Mouse (Mus musculus) kidney, postnatal 10 days (tissue): Measurements from ENCODE around the gene Zfp385a.

Experiments
- DNase-seq: peaks from one replicate; pipeline ENCODE4 v3.0.0; 2021; ENCODE audit warnings: mixed read lengths

The Zfp385a gene

DNA sequence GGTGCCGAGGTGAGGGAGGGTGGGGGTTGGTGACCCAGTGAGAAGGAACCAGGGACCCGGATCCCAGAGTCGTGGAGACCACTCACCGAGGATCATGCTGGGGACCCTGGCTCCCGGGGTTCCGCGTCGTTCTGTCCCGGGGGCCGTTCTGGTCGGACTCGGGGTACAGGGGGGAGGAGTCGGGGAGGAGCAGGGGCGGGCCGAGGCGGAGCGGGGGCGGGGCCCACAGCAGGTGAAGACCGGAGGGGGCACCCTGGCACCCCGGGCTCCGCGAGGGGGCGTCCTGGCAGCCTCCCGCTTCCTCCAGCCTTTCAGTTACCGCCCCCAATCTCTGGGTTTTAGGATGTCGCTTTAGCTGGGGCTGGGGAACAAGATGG lies at the start of gene Zfp385a:
Zfp385a (minus strand) TSS at position 133 of the 377 bp plus-strand sequence.
- DNase-seq = peak; percentile 73

DNA sequence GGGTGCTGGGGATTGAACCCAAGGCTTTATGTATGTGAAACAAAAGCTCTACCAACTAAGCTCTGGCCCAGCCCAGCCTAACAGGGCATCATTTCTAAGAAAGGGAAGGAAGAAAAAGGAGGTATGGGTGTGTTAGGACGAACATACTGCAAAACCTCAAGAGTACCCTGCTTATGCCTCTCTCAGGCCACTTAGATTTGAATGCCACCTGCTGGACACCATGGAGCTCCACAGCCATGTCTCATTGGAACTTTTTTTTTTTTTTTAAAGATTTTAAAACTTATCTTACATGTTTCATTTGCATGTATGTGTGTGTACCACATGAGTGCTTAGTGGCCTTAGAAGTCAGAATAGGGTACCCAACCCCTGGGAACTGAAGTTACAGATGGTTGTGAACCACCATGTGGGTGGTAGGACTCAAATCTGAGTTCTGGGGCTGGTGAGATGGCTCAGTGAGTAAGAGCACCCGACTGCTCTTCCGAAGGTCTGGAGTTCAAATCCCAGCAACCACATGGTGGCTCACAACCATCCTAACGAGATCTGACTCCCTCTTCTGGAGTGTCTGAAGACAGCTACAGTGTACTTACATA lies 48.8 kb upstream of the Zfp385a start:
- DNase-seq = peak; percentile 46

DNA sequence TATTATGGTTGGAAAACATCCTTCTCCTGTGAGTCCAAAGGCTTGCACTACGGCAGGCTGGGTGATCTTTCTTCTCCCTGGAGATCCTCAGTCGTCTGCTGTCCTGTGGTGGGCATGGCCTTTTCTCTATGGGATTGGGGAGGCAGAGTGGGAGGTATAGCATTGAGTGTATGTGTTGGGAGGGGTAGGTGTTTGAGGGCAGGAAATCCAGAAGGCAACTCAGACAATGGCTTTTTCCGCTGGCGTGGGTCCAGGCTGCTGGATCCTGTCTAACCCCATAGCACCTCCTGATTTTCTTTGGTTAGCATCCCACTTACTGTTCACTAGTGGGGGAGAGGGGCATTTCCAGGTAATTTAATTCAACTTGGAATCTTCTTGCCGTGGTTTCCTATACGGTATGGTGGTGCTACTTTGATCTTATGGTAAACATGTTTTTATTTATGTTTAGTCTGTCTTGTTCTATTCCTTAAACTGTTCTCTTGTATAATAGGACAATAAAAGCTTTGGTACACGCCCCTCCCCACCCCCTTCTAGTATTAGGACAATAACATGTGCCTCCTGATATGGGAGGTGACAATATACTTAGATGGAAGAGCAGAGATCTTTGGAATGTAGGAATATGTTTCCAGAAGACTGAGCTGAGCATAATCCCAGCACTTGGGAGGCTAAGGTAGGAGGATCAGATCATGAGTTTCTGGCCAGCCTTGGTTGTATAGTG lies 44.0 kb upstream of the Zfp385a start:
- peak; percentile 90 for DNase-seq

DNA sequence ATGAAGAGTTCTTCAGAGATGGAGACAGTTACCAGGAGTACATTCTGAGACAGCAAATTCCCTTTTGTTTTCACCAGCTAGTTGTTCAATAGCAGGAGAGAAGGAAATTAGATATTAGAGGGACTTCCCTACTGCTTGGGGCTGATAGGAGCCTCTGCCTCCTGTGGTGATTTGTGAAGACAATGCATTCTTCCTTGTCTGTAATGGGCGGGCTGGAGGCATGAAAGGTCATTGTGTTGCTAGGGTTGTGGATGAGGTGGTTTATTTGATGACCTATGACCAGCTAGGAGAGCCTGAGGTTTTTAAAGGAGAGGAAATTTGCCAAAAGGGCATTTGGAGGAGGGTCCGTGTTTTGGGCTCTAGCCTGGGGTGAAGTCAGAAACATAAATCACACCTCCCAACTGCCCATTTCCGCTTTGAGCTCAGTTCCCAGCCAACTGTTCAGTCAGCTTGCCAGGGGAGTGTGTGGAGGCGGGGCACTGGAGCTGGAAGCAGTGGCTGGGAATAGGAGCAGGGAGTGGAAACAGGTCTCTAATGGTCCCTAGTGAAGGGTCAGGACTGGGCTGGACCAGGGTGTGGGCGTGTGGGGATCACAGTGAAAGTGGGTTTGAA lies 43.0 kb upstream of the Zfp385a start:
- DNase-seq = peak; percentile 83

DNA sequence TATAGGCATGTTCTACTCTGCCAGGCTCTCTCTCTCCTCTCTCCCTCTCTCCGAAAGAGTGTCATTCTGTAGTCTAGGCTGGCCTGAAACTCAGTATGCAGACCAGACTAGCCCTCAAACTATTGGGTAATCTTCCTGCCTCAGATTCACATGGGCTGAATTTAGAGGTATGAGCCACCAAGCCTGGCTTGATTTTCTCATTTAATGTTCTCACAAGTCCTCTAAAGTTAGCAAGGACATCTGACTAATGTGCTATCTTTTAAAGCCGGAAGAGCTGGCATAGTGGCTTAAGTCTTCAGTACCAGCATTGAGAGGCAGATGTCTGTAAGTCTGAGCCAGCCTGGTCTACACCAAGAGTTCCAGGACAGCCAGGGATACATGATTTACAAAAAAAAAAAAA lies 42.2 kb upstream of the Zfp385a start:
- no peak for DNase-seq

DNA sequence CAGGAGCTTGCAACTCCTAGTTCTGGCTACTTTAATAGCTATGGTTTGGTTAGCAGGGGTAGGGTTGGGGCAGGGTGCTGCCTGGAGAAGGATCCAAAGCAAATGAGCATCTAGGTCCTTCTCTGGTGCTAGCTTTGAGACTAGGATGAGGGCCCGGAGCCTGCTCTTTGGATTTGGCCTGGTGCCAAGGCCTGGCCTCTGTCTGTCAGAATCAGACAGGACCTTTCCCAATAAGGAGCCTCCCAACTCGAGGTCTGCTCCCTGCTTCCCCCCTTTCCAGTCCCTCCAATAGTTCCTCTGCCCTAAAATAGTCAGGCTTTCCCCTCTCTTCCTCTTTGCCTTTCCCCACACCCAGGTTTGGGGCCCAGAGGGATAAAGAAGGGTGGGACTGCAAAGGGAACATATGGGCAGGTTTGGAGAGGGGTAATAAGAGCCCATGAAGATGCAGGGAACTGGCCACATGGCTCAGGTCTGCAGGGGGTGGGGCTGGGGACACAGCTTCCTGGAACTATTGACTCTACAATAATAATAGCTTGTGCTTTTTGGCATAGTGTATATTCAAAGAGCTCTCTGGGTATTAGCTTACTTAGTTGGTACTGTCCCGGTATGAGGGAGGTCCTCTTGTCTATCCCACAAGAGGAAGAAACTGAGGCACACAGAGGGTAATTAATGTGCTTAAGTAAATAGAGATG lies 38.9 kb upstream of the Zfp385a start:
- peak; percentile 36 for DNase-seq

DNA sequence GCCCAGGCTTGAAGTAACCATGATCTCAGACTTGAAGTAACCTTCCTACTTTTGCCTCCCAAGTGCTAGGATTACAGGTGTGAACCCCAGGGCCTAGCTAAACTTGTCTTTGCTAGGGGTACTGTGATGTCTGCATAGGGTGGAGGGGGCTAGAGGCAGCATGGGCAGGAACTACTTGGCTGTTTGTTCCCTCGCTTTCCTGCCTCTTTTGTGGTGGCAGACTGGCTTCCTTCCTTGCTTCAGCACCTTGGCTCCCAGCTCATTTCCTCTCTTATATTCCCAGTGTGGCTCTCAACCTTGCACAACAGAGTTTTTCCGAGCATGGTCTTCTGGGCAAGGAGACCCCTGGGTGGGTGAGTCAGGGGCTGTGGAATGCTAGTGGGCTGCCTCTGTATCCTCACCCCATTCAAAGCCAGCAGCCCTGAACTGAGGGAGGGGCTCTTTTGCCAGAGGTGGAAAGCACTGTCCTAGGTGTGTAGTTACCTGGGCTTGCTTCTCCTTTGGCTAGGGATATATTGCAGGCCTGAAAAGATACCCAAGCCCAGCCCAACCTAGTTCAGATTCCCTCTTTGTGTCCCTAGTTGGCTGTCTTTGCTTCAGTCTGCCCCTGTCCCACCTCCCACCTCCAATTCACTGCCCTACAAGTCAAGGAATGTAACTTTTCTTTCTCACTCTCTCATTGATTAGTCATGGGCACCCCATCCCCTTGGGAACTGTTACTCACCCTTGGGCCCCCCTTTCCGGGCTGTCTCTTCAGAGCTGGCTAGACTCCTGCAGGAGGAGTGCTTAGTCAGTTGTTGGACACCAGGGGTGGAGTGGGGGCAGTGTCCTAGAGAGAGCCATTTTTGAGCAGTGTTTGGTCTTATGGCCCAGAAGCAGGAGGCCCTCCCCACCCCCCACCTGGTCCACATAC lies 38.1 kb upstream of the Zfp385a start:
- DNase-seq = no peak

DNA sequence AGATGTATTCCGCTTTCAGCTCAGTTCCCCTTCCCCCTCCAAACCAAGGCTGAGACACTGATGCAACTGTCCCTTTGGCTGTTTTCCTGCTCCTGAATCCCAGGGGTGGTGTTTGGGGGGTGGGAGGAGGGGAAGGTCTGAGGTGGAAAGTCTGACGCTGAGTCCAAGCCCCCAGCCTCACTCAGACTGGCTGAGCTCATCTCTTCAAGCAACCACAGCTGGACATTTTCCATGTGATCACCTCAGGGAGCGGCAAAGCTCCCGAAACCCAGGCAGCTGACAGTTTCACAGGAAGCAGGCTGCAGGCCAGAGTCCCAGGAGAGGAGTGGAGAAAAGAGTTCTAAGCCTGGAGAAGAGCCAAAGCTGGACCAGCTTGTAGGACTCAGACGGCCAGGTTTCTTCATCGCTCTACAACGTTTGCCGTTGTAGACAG lies 37.0 kb upstream of the Zfp385a start:
- DNase-seq = peak; percentile 58

DNA sequence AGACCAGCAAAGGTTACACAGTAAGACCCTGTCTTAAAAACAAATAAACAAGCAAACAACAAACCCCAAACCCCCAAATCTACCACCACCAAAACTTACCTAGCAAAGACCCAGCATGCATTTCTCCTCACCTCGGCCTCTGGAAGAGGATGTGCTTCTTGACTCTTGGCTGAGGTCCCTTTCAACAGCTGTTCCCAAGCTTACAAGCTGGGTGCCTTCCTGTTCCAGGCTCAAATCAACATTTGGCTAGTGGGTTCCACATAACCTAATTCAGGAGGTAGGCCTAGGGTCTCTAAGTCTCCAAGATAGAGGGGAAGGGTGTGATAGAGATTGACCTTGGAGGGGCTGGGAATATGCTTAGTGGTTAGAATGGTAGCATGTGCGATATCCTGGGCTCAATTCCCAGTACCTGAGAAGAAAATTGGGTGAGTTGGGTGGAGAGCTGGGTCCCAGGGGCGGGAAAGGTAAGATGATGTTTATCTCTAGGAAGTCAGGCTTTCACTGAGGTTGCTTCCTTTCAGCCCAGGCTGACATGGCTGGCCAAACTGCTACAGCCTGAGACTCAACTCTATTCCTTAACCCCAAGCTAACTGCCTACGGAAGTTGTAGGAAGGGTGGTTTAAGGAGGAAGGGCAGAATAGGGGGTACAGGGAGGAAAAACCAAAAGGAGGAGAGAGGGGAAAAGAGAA lies 35.4 kb upstream of the Zfp385a start:
- no peak for DNase-seq

DNA sequence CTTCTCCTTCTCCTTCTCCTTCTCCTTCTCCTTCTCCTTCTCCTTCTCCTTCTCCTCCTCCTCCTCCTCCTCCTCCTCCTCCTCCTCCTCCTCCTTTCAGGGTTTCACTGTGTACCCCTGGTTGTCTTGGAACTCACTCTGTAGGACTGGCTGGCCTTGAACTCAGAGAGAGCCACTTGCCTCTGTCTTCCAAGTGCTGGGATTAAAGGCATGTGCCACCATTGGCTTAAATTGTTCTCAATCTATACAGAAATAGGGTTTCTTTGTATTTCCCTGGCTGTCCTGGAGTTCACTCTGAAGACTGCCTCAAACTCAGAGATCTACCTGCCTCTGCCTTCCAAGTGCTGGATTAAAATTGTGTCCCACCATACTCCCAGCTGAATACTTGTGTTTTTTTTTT lies 32.6 kb upstream of the Zfp385a start:
- DNase-seq = no peak

DNA sequence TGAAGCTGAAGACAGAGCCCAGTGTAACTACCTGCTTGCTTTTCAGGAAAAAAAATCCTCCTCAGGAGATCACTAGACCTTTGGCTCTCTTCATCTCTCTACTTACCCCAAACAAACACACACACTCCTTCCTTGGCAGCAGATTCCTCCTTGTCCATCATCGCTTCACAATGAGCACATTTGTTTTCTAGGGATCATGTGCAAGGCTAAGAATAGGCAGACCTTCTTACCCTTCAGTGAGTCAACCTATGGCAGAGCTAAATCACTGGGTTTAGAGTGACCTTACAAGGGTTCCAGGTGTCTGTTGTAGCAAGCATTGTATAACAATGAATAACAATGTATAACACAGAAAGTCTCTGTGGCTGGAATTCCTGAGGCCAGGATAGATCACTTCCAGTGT lies 31.8 kb upstream of the Zfp385a start:
- no peak for DNase-seq

DNA sequence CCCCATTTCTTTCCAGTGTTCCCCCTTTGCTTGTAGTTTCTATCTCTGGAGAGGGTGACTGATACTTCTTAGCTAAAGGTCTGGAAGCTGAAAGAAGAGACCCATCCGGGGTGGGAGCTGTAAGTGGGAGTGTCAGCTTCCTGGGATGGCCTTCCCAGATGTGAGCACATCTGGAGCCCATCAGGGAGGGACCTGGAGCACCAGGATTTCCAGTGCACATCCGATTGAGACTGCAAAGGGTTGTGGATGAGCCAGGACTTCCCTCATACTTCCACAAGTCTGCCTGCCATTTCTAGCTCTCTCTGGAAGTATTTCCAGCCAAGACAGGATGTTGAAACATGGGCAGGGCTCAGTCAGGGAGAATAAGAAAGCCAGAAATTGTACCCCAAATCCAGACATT lies 31.3 kb upstream of the Zfp385a start:
- DNase-seq = no peak

DNA sequence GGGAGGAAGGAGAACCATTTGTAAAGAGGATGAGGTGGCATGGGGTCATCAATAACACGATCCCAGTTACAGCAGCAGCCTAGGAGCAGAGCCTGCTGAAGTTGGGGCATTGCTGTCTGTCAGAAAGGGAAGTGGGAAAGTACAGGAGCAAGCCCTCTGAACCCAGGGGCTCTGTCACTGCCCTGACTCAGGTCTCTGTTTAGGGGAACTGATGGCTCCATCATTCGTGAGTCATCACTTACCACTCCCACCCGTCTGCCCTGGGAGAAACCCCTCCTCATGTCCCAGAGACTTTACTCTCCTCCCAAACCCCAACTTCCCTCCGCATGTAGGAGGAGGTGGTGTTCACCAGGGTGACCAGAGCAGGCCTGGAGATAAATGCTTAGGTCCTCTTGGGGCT lies 30.6 kb upstream of the Zfp385a start:
- no peak for DNase-seq

DNA sequence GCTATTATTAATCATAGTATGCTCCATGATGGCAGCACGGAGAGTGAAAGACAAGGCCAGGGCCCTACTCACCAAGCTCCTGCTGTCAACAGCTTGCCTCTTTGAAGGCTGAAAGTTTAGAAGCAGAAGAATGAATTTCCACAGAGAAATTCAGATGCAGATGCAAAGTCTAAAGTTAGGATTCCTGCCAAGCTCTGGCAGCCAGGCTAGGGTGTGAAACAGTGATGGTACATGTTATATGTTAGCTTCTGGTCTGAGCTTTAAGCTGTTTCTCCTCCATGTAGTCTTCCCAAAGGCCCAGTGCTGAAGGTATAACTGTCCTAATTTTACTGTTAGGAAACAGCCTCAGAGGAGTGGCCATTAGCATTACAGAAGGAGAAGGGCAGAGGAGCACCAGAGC lies 29.2 kb upstream of the Zfp385a start:
- DNase-seq = no peak

DNA sequence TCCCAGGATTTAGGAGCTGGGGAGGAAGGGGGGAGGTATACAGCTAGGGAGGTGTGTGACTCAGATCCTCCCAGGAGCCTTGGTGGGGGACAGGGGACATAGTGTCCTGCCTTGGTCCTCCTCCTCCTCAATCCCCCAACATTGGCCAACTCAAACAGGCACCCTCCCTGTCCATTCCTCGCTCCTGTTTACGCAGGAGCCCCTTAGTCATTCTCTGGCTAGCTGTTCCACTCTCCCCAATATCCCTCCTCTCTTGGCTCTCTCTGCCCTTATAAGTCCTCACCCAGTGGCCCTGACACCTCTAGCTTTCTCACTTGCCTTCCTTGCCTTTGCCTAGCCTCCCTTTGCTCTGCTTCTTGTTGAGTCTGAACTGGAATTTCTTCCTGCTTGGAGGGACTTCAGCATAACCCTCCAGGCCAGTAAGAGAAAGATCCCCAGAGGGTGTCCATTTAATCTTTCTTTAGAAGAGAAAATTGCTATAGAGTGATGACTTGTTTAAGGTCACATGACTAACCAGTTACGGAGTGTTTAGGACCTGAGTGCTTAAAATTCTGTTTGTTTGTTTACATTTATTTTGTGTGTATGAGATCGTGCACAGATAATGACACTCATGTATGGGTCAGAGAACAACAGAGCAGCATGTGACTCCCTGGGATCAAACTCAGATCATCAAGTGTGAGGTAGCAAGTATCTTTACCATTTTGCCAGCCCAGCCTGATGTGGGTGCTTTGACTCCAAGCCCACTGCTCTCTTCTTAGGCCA lies 28.5 kb upstream of the Zfp385a start:
- no peak for DNase-seq

DNA sequence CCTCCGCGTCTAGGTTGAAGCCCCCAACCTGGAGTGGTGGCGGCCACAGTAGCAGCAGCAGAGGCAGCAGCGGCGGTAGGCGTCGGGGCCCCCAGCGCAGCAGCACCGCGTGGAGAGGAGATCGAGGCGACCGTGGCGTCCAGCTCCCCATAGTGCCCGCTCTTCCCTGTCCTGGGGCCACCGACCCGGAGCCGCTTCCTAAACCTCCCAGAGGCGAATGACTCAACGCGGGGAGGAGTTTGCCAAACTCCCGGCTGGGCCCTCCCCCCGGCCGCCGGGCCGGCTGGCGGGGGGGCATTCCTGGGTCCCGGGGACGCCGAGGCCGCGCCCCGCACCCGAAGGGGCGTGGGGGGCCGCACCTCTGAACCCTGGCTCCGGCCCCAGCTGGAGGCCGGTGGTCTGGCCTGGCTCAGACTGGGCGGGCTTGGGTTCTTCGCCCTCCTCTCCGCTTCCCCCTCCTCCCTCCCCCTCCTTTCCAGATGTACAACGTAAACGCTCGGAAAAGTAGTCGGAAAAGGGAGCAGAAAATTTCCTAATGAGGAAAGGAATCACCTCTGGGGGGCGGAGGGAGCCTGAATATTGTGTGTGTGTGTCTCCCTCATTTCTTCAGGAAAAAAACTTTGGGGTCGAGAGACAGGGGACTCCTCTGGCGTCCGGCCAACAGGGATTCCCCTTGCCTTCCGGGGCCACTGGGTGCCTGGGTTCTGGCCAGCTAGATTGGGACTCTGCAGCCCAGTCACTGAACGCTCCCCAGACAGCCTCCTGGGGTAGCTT lies 26.7 kb upstream of the Zfp385a start, which contains the start of gene Itga5:
Itga5 (minus strand) TSS at position 388 of the 774 bp plus-strand sequence.
- peak; percentile 85 for DNase-seq

DNA sequence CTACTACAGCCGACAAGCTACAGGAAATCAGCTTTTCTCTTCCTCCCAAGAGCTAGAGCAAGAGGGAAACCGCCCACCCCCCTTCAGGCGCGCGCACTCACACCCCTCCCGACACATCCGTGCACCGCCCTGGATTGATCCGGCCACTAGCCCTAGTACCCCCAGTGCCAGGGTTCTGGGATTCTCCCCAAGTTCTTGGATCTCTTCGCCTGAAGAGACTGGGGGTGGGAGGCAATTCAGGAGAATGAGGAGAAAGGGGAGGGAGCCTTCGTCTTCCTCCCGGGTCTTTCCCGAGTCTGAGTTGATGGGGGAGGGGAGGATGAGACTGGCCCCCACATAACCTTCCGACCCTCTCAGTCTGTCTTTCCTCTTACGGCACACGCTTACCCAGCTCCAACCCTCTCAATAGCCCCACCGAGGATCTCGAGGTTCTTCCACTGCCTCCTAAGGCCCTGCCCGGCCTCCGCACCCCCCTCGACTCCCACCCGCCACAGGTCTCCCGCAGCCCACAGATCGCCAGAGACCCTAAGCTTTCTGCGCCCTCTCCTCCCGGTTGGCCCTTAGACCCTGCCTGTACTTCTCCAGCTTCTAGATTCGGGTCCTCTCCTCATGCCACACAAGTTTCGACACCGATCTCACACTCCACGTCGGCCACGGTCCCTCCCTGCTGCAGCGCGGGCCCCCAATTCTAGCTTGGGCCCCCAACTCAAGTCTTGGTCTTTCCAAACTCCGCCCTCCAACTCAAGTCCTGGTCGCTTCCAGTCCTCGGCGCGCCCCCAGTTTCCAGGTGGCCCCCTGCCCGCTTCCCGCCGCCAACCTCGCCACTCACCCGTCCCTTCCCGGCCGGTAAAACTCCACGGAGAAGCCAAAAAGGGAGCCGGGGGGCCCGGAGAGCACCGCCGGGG lies 25.8 kb upstream of the Zfp385a start:
- DNase-seq = peak; percentile 79

DNA sequence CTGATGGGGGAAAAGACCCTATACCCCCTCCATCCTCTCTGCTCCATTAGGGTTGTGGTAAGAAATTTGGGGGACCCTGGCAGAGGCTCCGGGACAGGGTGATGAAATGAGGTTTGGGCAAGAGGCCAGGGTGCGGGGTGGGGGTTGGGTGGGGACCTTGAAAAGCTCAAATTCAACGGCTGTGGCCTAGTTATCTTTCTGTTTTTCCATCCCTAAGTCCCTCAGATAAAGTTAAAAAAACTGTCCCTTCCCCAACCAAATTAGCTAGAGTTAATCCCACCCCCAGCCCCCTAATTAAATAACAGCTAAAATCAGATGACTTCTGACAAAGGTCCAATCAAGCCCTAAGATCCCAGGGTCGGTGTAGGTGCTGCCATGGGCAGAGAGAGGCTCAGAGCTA lies 24.9 kb upstream of the Zfp385a start:
- no peak for DNase-seq

DNA sequence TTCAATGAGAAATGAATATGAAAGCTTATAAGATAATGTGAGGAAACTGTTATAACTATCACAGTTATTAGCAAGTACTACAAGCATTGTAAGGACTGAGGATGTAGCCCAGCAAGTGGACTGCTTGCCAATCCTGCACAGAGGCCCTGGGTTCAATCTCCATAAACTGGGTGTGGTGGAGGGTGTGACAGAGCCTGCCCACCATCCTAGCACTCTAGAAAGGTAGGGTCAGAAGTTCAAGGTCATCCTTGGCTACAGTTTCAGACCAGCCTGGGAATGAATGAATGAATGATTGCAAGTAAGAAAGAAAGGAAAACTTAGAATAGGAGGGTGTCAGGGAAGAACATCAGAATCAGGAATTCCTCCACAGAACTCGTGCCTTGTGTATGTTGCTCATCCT lies 23.9 kb upstream of the Zfp385a start:
- no peak for DNase-seq
